Mouse (Mus musculus): ENCODE measurements around the gene Zfp36.

Gene Zfp36

DNA sequence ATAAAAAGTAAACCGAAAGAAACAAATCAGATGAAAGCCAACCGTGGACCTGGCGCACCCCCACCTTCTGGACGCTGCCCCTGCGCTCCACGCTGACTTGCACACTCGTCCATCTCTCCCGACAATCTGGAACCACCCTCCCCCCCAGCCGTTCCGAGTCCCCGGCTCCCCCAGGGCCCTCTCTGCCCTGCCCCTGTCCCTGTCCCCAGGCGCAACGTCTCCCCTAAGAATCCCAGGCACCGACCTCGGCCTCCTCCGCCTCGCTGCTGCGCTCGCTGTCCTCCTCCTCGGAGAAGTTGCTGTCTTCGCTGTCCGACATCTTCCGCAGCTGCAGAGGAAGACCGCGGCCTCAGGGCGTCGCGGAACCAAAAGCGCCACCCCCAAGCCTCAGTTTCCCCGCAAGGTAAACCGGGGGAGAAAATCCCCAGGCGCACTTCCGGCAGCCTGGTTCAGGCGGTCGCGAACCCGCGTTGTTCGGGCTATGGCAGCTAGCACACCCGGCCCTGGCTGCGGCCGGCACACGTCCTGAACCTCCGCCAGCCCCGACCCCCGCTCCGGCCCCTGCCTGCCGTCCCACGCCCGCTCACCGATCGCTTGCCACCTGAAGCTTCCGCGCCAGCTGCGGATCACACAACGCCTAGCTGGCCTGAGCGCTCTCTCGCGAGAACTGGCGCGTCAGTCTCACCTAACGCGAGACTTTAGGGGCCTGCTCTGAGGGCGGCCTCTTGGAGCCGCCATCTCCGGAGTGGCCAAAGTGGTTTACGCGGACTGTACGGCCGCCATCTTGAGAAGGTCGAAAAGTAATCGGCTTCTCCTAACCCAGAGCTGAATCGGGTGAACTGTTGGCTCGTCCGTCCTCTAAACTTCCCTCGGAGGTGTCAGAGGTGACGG is 41.7 kb downstream of the Zfp36 start, which contains the start of gene Supt5:
TSS of gene Supt5 (minus strand) at position 639 of the 891 bp plus-strand sequence.
- DNase-seq (ENCODE audit: low read depth, low spot score) = peak; percentile 99

DNA sequence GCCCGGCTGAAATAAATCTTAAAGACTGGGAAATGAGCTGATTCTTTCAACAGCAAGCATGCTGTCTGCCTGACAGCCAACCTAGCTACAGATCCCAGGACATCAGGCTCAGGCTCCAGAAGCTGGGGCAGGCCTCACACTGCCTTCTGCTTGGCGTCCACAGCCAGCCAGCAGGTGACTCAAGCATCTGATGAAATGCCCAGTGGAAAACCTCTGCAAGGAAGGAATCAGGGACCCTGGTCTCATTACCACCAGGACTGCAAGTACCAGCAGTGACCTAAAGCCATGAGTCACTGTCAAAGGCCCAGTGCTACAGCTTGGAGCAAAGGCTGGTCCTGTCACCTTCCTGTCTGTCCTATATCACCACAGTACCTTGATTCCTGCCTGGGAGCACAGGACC is 44.6 kb downstream of the Zfp36 start:
- no peak for DNase-seq (ENCODE audit: low read depth, low spot score)

DNA sequence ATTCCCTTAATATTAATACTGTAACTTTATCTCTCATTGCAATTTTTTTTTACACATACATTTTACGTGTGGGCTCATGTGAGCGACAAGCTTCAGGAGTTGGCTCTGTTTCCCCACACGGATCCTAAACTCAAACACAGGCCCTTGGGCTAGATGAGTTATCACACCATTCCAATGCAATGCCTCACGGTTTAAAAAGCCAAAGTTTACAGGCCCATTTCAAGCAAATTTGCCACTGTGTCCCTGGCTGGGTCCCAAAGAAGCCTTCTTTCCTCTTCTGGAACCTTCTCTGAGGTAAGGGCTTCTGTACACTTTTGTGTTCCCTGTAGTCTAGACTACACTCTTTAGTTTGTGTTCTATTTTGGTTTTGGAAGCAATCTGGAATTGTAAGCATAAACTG is 45.5 kb downstream of the Zfp36 start:
- no peak for DNase-seq (ENCODE audit: low read depth, low spot score)

DNA sequence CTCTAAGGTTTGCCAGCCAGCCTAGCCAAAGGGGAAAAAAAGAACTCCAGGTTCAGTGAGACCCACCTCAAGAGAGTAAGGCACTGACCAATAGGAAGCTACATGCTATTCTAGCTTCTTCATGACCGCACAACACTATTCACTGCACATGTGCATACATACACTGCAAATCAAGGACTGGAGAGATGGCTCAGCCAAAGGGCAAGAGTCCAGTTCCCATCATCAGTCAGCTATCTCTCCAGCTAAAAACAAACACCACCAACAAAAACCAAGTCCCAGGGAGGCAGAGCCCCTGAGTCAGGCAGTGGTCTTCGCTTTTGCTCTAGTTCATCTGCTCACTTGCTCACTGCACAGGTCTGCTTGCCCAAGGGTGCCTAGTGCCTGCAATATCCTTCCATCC is 51.8 kb downstream of the Zfp36 start:
- DNase-seq (ENCODE audit: low read depth, low spot score) = no peak
